Mouse (Mus musculus): ENCODE data around the gene Prdm15.
A peak's percentile ranks its signal among the peaks of the same experiment; 100 is the strongest.

The Prdm15 gene

DNA sequence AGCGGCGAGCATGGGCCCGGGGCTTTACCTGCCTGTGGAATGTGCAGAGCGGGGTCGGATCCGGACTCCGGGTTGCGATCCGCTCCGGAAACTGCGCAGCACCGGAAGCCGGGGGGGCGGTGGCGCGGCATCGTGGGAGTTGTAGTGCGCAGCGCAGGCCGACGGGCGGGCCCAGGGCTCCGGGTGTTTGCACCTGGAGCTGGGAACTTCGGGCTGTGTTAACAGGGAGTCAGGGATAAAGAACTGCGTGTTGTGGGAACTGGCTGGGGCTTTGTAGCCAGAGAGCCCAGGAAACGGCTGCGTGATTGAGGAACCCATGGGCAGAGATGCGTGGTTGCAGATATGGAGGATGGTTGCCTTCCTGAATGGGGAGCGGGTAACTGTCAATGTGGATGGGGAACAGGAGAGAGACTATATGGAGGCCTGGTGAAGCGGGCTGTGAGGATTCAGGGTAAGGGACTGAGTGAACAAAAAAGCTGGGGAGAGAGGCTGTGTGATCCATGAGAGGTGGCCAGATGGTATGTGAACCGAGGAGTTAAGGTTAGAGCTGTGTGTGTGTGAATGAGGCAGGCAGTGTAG lies at the start of gene Prdm15:
Prdm15 (minus strand) TSS at position 110 of the 579 bp plus-strand sequence.
- DNase-seq (ENCODE audit: low spot score) = peak; percentile 87

DNA sequence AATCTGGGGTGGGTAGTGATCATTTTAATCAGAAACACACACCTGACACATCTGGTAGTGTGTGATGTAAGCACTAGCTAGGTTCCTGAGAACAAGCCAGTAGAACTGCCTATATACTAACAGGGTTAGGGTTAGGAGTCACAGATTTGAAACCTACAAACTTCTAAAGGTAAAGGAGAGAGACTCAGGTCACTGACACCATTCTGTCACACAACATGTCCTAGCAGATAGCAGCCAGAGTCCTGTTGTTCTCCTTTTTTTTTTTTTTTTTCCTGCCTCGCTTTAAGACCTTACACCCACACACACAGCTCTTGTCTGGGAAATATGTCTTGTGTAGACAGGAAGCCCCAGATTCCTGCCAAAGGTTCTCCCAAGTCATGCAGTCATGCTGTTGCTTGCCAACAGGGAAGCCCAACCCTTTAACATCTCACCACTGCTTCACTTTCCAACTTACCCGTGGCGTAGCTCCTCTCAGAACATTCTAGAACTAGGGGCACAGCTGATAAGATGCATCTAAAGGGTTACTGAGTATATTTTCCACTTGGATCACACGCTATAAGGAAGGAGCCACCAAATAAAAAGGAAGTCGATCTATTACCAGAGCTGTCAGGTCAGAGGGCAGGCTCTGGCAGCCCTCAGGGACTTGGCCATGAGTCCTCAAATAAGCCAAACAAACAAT lies 45.8 kb upstream of the Prdm15 start:
- DNase-seq (ENCODE audit: low spot score) = peak; percentile 19

DNA sequence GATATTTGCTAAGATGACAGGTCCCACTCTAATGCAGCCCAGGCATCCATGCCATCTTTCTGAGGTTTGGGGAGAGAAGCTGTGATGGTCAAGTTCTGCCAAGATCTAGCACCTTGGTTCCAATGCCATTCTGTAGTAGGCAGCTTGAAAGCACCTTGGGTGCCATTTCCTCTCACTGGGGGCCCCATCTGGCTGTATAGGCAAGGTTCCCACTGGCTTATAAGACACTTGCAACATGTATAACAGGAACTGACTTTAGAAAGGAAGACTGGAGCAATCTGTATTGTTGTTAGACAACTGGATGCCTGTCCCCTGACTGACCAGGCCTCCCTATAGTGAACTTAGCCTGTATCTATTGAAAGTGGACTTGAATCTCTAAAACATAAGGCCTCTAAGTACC lies 36.1 kb upstream of the Prdm15 start:
- DNase-seq (ENCODE audit: low spot score) = no peak

DNA sequence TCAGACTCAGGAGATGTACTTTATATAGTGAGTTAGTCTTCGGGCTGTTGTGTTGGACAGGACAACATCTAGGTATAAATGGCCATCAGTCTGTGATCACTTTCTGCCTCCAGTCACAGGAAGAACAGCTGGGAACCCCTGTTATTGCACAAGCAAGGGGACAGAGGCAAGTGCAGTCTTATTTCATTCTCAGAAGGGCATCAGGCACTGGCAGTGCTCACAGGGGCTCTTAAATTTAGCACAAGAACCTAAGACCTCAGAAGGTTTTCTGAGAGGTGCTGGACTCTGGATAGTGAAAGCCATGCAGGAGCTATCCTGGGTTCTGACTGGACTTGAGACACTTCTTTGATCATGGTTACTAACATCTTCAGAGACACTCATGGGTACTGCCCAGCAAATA lies 32.0 kb upstream of the Prdm15 start:
- DNase-seq (ENCODE audit: low spot score) = no peak

DNA sequence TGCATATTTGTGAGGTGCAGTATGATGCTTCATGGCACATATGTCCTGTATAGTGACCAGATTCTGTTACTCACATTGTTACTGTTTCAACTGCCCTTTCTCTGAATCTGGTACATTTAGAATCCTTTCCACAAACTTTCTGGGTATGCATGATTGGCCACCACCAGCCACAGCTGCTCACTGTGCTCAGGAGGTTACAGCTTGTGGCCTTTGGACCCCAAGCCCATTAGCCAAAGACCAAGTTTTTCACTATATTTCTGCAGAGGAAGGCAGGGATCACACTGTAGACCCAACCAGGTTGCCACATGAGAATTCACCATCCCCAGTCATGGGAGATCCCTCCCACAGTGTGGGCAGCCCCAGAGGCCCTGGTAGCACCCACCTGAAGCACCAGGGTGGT lies 31.2 kb upstream of the Prdm15 start:
- DNase-seq (ENCODE audit: low spot score) = no peak

DNA sequence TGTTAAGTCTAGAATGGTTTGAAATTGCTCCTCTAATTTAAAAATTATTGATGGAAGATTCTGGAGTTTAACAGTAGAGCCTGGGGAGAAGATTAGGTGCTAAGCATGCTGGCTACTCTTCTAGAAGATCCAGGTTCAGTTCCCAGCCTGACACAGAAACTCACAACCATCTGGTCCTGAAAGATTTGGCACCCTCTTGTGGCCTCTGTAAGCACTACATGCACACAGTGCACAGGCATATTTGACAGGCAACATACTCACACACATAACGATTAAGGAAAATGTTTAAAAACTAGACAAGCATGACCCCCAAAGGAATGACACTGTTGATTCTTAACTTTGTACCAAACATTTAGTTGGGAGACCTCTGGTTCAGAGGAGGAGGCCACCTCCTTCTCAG lies 27.5 kb upstream of the Prdm15 start:
- peak; percentile 23 for DNase-seq (ENCODE audit: low spot score)

DNA sequence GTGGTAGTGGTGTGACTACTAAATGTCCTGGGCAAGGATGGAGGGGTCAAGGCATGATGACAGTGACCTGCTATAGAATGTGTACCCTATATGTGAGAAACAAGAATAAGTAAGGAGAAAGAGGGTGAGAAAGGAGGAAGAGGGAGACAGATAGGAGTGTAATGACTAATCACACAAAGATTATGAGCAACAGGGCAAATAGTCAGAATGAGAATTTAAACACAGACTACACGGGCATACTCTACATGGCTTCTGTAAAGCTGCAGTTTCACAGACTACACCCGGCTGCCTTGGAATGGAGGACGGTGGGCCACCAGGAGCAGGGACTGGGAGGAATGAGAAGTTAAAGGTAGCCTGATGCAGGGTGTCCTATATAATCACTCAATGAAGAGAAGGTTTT lies 25.9 kb upstream of the Prdm15 start:
- DNase-seq (ENCODE audit: low spot score) = no peak

DNA sequence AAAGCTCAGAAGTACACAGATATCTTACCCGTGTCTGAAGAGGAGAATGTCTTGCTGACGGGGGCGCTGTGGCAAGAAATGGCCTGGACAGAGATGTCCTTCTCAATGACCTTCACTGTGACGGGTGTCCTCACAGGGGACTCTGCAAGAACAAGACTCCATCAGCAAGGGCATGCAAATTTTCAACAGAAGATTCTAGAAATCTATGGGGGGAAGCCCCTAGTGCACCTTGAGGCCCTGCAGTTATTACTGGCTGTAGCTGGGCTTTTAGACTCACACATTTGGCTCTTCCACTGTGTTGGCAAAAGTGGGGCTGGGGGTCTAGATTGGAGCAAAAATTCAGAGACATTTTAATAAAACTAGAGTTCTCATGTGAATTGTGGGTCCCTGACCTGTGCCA lies 23.5 kb upstream of the Prdm15 start:
- no peak for DNase-seq (ENCODE audit: low spot score)

DNA sequence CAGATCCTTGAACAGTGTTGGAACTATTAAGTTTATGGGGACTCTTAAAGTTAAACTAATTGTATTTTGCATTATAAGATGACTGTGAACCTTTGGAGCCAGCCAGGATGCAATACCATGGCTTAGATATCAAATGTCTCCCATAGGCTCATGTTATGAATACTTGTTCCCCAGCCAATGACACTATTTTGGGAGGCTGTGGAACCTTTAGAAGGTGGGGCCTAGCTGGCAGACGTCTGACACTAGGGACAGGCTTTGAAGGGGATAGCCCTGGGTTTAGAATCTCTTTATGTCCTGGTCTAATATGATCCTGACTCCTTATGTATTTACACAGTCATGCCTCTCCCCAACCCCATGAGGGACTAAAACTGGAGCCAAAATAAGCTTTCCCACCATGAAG lies 22.7 kb upstream of the Prdm15 start:
- DNase-seq (ENCODE audit: low spot score) = no peak

DNA sequence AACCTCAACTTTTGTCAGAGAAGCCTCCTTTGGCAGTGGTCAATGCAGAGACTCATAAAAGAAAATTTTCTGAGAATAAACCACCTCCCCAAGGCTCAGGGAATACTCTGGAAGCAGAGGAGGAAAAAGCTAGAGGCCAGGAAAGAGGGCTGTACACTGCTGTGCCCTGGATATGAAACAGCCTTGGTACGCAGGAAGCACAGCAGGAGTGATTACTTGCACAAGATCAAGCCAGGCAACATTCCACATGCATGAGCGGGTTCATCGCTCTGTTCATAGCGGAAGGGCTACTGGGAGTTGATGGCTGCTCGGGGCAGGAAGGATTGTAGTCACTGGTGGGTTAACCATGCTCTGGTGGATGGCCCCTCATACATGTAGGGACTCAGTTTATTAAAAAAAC lies 21.0 kb upstream of the Prdm15 start:
- peak; percentile 23 for DNase-seq (ENCODE audit: low spot score)

DNA sequence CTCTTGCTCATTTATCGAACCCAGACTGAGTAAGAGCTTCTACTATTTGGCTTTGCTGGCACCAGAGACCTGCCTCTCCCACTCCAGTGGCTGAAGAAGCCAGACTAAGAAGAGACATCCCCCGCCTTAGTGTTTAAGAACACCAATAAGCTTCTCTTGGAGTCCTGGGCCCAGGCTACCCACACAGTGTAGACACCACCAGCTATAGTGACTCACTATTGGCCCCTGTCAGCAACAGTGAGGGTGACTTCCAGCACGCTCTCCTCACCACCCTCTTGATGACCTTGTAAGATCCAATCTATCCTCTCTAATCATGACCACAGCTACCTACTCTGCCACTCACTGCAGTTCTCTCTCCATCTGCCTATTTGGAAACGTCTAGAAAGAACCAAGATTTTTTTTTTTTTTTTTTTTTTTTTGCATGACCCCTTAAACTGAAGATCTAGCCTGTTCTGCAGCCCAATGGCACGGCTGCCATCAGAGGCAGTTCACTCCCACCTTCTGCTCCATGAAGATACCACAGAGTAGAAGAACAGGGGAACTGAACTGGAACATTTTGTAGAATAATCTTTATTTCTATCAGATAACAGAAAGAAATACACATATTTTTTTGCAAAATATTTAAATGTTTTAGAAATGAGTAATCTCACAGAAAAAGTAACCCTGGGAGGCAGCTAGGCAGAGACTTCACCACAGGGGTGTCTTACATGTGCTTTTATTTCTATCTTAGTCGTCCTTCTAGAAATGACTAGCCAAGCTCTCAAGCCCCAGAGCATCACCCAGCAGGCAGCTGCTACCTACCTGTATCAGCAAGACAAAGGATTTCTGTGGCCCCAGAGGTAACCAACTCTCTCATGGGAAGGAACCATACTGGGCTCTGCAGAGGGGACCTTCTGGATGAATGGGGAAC lies 17.8 kb upstream of the Prdm15 start:
- no peak for DNase-seq (ENCODE audit: low spot score)

DNA sequence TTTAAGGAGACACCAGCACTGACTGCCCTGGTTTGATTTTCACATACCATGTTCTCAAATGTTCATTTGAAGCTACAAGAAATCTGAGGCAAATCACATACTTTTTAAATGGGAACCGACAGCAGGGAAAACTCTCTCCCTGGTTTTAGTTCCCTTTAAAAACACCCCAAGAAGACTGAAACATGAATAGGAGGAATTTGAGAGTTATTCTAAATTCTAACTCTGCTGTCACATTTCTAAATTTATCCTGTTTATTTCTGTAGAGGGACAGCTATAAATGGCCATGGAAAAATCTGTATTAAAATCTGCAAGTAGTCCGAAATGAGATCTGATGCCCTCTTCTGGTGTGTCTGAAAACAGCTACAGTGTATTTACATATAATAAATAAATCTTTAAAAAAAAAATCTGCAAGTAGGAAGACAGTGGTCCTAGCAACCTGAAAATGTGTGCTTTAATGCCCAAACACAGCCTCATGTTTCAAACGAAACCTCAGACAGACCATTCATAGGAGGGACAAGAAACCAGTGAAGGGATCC lies 12.3 kb upstream of the Prdm15 start:
- no peak for DNase-seq (ENCODE audit: low spot score)

DNA sequence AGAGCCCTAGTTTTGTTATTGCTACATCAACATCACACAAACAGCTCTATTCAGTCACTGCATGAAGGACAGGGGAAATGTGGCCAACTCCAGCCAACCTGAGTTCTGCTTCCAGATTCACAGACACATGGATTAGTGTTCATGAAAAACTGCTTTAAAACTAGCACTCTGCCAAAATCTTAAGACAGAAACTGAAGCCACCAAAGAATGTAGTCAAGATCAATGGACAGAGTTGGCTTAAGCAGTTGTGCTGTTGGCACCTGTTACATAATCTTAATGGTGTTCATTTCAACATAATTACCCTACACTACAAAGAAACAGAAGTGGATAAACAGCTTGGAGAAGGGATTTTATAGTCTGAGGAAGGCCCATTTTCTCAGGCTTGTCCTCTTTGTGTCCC lies 4.4 kb upstream of the Prdm15 start:
- DNase-seq (ENCODE audit: low spot score) = no peak

DNA sequence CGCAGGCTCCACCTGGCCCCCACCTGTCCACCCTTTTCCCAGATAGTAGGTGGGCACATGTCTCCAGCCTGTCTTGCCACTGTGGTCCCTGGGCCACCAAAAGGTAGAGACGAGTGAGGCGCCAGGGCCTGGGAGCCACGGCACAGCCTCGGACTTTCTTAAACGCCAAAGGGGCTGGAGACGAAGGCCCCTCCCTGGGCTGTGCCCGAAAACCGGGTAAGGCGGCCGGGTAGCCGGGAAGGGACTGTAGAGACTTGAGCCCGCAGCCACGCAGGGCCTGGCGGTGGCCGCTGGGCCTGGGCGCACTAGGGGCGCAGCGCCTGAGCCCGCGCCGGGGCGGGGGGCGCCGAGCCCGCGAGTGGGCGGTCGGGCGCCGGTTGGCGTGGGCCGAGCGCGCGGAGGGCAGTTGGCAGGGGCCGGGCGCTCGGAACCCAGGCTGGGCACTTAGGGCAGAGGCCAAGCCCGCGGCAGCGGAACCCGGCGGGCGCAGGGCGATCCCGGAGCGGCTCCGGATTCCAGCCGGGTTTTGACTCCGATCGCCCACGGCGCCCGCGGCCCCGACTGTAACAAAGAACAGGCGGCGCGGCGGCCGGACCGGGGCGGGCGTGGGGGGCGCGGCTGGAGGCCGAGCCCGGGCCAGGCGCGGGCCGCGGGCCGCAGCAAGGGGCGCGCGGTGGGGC lies 449 bp downstream of the Prdm15 start:
- peak; percentile 86 for DNase-seq (ENCODE audit: low spot score)

DNA sequence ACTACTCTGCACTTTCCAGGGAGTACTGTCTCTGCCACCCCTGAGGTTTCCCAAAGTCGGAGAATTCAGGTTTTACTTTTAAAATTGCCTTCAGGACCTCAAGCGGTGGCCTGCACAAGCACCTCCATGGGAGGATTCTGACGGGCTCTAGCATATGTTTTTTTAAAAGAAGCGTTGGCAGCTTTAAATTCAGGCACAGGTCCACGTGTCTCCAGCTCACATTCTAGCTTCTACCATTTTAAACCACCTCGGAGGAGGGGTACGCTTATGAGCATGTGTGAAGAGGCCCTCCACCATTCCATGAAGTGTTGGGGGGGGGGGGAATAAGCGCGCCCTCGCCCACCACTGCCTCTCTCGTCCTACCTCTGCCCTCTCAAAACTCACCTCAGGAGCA lies 986 bp downstream of the Prdm15 start:
- DNase-seq (ENCODE audit: low spot score) = no peak

DNA sequence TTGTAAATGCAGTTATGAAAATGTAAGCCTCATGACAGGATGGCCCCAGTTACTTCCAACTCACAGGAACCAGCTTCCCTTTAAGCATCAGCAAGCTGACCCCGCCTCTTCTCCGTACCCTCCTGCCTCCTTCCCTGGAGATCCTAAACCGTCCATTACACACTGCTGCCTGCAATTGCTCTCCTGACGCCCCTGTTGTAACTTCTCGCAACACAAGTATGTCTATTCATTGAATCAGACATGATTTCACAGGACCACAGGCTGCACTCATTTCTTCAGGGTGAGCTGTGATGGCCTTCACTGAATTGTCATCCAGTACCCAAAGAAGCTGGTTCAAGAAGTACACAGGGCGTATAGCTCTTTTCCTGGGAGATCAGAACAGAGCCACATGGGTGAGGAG lies 2.8 kb downstream of the Prdm15 start:
- DNase-seq (ENCODE audit: low spot score) = no peak

DNA sequence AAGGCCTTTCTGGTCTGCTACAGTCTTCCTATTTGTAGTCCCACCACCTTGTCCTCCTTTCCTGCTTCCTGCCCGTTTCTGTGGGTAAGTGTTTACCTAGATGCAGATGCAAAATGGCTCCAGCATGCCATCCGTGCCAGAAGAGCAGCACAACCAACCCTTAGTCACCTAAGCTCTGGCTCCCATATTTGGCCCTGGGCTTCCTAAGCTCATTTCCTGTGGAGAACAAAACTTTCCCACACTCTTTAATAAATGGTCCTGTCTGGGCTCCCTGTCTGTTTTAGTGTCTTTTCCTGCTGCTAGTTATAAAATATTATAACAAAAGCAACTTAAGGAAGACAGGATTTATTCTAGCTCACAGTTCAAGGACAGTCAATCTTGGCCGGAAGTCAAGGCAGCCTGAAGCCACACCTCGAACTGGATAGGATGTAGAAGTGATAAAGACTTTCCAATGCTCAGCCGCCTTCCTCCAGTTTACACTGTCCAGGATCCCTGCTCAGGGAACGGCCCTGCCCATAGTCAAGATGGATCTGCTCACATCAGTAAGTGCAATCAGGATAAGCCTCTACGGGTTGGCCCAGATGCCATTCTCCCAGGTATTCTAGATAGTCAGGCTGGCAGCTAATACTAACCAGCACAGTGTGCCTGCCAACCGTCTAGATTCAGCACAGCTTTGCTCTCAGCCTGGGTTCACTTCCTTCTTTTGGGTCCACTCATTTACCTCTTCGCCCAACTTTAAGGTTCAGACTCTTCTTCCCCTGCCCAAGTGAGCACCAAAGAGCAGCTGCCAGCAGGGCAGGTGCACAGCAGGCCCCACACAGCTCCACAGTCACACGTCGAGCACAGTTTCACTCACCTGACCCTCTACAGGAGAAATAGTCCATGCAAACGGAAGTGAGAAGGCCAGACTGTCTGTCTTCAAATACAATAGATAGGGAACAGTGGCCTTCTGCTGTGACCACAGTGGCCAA lies 6.4 kb downstream of the Prdm15 start:
- no peak for DNase-seq (ENCODE audit: low spot score)

DNA sequence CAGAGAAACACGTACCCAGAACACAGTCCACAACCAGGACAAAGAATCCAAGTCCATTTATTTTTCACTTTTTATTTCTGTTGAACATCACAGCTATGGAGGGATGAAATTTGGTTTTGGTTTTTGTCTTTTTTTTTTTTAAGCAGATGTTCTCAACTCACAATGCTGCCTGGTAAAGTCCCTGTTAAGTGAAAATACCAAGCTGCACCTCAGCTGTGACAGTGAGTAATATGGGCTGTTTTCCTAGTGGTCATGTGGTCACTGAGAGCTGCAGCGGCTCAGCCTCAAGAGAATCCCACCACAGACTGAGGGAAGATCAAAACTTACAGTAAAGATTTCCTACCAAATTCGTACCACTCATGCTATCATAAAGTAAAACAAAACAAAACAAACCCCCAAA lies 19.5 kb downstream of the Prdm15 start:
- no peak for DNase-seq (ENCODE audit: low spot score)

DNA sequence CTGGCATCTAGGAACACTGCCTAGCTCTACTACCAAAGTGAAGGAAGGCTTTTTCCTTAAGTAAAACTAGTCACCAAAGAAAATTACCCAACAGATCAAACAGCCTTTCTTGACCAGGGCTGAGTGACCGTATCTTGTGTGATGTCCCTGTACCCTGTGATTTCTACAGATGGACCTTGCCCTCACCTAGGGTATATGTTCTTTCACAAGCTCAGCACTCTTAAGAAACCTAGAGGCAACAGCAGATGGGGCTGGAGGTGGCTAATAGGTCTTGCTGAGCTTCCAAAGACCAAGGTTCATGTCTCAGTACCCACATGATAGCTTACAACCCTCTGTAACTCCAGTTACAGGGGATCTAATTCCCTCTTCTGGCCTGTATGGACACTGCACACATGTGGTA lies 23.4 kb downstream of the Prdm15 start:
- no peak for DNase-seq (ENCODE audit: low spot score)

DNA sequence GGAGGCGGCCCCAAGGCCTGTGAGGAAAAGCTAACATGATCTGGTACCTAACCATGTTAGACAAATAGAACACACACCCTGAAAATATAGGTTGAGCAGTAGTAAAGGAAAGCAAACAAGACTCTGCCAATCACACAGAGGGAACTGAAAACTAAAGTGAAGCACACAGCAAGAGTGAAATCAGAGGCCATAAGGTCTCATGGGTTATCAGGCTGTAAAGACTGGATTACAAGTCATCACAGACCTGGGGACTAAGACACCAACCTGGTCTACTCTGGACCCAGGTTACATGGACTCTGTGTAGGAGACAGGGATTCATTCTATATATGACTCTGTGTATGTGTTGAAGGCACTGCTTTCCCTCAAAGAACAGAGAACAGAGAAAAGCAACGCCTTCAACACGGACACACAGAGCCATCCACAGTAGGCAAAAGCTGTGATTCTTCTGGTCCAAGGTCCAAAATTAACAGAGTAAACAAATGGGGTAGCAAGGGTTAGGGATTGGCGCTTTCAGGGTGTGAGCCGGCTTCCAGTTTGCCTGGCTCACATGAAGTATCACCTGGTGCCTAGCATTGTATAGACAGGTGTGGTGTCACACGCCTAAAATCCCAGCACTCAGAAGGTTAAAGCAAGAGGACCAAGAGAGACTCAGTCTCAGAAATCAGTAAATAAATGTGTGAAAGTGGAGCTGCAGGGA lies 28.2 kb downstream of the Prdm15 start:
- DNase-seq (ENCODE audit: low spot score) = no peak

DNA sequence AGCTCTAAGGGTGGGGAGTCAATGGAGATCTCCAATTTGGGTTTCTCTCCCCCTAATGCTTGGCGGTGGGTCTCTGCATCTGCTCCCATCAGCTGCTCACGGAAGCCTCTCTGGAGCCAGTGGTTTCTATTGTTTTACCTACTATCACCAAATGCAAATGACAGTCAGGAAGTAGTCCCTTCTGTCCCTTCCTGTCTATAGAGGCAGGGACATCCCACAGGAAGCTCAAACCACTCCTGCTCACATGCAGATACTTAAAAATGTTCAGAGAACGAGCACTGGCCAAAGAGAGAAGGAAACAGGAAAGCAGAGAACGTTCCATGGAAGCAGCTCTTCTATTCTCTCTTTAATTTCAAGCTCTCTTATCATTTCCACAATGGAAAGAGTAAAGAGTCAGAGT lies 32.1 kb downstream of the Prdm15 start:
- no peak for DNase-seq (ENCODE audit: low spot score)

Data from urinary bladder, postnatal 25 days (tissue).